Mouse (Mus musculus): ENCODE data around the gene Shisa4.

The Shisa4 gene

DNA sequence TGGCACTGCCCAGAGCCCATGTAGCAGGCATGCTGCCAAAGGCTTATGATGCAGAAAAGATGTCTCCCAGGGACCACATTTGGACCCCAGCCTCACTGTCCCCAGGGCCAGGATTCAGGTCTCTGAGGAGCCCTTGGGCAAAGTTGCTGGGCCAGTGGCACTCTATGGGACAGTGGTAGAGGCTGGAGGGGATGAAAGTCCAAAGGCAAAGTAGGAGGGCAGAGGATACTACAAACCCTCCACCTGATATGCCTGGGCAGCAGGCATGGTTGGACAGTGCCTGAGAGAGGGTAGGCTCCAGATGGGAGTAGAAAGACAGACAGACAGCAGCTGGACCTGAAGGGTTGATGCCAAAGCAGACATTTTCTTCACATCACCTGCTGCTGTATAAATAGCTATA lies 8.7 kb downstream of the Shisa4 start:
- no peak for DNase-seq (ENCODE audit: low spot score in 2 of 2)

- DNase-seq (ENCODE audit: low spot score in 2 of 2), result no peak
Measured at GRCm38 (mm10) chr1:135363446-135363845, 11.6 kb downstream of the Shisa4 start.

GRCm38 (mm10) chr1:135362115-135362514 lies 12.9 kb downstream of the Shisa4 start:
- DNase-seq (ENCODE audit: low spot score in 2 of 2), result no peak

DNA sequence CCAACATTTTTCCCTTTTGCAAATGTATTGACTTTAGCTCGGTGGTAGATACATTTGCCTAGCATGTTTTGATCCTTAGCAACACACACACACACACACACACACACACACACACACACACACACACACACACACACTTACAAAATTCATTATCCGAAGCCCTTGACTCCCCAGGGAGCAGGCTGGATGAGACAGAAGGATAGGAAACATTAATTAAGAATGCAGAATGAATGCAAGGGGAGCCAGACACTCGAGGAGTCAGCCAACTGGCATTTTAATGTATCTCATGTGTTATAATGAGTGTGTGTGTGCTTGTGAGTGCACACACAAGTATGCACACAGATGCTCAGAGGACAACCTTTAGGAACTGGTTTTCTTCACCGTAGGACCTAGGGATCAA lies 13.5 kb downstream of the Shisa4 start:
- no peak for DNase-seq (ENCODE audit: low spot score in 2 of 2)

DNA sequence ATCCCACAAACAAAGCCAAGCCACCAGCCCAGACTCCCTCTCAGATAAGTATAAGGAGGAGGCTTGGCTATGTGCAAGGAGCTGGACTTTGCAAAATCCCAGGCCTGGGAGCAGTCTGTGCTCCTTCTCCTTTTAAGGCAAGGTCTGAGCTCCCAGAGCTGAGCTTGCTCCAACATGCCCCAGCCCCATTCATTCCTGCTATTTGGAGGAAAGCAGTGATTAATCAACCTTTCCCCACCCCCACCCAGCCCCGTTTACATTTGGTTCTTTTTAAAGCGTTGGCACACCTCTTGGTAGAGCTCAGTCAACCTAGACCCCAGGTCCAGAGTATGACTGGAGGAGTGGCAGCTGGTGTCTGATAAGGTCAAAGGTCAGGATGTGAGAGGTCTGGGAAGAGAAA lies 16.0 kb downstream of the Shisa4 start:
- no peak for DNase-seq (ENCODE audit: low spot score in 2 of 2)

DNA sequence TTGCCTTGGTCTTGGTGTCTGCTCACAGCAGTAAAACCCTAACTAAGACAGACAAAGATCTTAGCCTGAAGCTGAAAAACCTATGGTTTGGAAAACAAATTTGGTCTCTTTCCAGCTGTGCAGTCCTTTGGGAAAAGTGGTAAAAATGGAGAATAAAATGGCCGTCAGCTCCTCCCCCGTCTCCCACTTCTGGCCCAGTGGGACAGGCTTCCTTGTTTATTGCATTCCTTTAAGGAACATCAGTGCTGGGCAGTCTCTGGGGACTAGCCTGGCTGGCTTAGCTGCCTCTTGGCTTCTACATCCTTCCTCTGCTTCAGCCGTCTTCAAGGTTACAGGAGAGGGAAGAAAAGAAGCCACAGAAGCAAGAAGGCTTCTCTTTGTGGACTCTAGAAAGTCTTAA lies 23.1 kb downstream of the Shisa4 start:
- no peak for DNase-seq (ENCODE audit: low spot score in 2 of 2)

- DNase-seq (ENCODE audit: low spot score in 2 of 2), result no peak
Measured at GRCm38 (mm10) chr1:135347498-135348169, 27.4 kb downstream of the Shisa4 start.

DNA sequence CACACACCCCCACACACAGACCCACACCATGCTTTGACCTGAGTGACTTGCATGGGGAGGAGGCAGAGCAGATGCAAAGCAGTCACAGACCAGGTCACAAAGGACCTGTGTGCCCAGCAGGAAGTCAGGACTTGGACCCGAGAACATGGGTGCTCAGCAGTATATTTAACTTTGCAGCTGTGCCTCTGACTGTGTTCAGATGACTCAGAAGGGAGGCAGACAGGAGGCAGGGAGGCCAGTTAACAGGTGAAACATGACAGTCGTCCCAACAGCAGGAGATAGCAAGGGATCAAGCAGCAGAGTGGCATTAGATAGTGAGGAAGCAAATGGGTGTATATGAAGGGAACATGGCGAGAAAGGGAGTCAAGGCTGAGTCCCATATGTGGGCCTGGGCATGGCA lies 28.1 kb downstream of the Shisa4 start:
- DNase-seq (ENCODE audit: low spot score in 2 of 2), result no peak

- DNase-seq (ENCODE audit: low spot score in 2 of 2), result no peak
Measured at GRCm38 (mm10) chr1:135344026-135344425, 31.0 kb downstream of the Shisa4 start.

GRCm38 (mm10) chr1:135341947-135342346 lies 33.1 kb downstream of the Shisa4 start:
- DNase-seq (ENCODE audit: low spot score in 2 of 2), result no peak

DNA sequence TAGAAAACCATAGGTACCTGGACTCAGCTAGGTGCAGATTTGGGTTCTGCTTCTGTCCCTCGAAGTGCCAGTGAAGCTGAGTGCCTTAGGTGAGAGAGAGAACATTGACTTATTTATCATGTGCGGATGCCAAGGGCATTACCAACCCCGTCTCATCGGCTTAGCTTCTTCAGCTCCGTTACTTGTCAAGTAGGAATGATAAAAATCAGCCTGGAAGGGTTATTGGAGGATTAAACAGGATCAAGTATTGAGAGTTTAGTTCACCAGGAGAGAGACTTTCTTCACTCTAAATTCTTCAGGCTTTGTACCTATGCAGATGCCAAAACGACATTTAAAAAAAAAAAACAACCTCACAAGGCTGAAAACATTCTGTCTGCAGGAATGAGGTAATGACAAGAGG lies 44.5 kb downstream of the Shisa4 start:
- DNase-seq (ENCODE audit: low spot score in 2 of 2), result no peak

- no peak for DNase-seq (ENCODE audit: low spot score in 2 of 2)
Measured at GRCm38 (mm10) chr1:135328368-135328767, 46.7 kb downstream of the Shisa4 start.

GRCm38 (mm10) chr1:135325934-135326333 lies 49.1 kb downstream of the Shisa4 start:
- no peak for DNase-seq (ENCODE audit: low spot score in 2 of 2)

DNA sequence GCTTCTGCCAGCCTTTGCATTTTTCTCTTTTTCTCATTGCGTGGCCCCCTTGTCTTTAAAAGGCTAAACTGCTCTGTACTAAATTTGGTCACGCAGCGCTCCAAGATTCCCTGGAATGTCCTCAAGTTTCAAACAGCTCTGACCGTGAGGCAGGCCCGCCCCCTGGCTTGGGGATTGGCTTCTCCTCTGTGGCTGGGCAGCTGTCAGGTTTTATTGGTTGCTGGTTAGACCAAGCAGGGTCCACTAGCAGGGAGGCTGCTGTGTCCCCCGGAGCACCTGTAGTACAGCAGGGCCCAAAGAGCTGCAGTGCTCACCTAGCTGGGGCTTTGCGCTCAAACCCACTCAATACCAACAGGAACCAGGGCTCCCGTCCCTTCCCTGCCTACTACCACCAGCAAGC lies 50.5 kb downstream of the Shisa4 start, which contains the start of gene Lmod1:
Gene Lmod1 (plus strand): TSS at position 237 of the 400 bp plus-strand sequence.
- no peak for DNase-seq (ENCODE audit: low spot score in 2 of 2)

DNA sequence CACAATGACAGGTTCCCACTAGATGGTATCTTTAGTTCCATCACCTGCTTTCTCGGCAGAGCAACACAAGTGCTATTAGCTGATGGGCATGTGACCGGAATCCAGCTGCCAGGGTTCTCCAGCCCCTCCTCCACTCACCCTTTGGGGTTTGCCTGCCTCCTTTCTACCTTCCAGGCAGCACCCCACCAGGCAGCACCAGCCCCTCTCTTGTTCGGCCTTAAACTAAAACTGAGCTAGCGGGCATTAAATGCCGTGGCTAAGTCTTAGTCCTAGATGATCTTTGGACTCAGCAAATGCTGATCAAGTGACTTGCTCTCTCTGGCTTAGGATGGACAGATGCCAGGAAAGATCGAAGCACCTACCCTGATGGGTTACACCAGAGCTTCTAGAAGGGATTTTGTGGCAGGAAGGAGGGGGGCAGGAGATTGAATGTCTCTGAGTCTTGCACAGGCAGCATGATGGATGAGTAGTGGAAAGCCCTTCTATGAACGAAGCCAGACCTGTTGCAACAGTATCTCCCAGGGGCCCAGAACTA lies 51.6 kb downstream of the Shisa4 start:
- no peak for DNase-seq (ENCODE audit: low spot score in 2 of 2)

Measured in spleen, postnatal 14 days (tissue).